Mouse (Mus musculus): ENCODE results near the gene Hmx3.

The Hmx3 gene

GRCm38 (mm10) chr7:131556116-131556515 lies 13.4 kb downstream of the Hmx3 start:
- in situ Hi-C loops (cut with MboI) = loop anchor here (25.0 kb wide), 2 partner anchors 1006 to 1044 kb away; partner anchors contain the start of gene Ate1

- in situ Hi-C loops (cut with MboI) = loop anchor here (25.0 kb wide), 2 partner anchors 1006 to 1044 kb away; partner anchors contain the start of gene Ate1
Observed at GRCm38 (mm10) chr7:131556541-131557271, 14.0 kb downstream of the Hmx3 start.

- in situ Hi-C loops (cut with MboI) = loop anchor here (25.0 kb wide), 2 partner anchors 1005 to 1045 kb away; partner anchors contain the start of gene Ate1
Observed at GRCm38 (mm10) chr7:131557751-131558150, 15.1 kb downstream of the Hmx3 start.

- in situ Hi-C loops (cut with MboI) = loop anchor here (25.0 kb wide), 2 partner anchors 1002 to 1048 kb away; partner anchors contain the start of gene Ate1
Observed at GRCm38 (mm10) chr7:131559986-131560696, 17.5 kb downstream of the Hmx3 start, which contains the start of gene Bub3. Bub3 (plus strand) TSS chr7:131560222.

GRCm38 (mm10) chr7:131560697-131561042 lies 18.0 kb downstream of the Hmx3 start:
- in situ Hi-C loops (cut with MboI) = loop anchor here (25.0 kb wide), 2 partner anchors 1002 to 1048 kb away; partner anchors contain the start of gene Ate1

- in situ Hi-C loops (cut with MboI) = no loop called here
Observed at GRCm38 (mm10) chr7:131575246-131575645, 32.6 kb downstream of the Hmx3 start.

- in situ Hi-C loops (cut with MboI) = no loop called here
Observed at GRCm38 (mm10) chr7:131582178-131582577, 39.5 kb downstream of the Hmx3 start.

- in situ Hi-C loops (cut with MboI) = no loop called here
Observed at GRCm38 (mm10) chr7:131585551-131585950, 42.9 kb downstream of the Hmx3 start.
